Mouse (Mus musculus): ENCODE results near the gene Aqp7.

GRCm38 (mm10) chr4:40996302-40996701 is 51.6 kb downstream of the Aqp7 start:
- TF ChIP-seq POLR2A (IDR thresholded peaks at IDR 0.05; ENCODE audit: insufficient read depth, low read depth, low read length) (no peak), CTCF (IDR thresholded peaks at IDR 0.05; ENCODE audit: insufficient read depth, low read depth, low read length) (no peak)

All from olfactory bulb, adult 2 months (tissue).